Mouse (Mus musculus): ENCODE measurements around the gene Gramd1a. TPM values are rescaled to one million over a fixed set of nuclear protein-coding genes. Genes with fewer than 3 reads are reported as not detected.

The Gramd1a gene
- total RNA-seq, 2 experiments from 2014 or later: 35.7 to 37.1 TPM

DNA sequence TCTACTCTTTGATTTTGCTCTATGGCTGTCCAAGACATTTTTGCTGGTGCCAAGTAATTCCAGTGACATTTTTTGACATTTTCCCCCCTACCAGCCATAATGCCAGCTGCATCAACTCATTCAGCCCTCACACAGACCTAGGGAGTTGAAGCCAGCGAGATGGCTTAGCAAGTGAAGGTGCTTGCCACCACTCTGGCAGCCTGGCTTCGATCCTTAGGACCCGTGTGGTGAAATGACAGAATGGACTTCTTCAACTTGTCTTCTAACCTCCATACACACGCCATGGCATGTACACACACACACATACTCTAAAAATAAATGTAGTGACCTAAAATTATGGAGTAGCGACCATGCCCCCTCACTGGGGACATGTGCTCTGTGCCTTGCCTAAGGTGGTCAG lies 31.3 kb downstream of the Gramd1a start:
- no peak for DNase-seq (ENCODE audit: low spot score)

GRCm38 (mm10) chr7:31123697-31124096 lies 32.0 kb downstream of the Gramd1a start:
- no peak for DNase-seq (ENCODE audit: low spot score)

- DNase-seq (ENCODE audit: low spot score): no peak
Observed at GRCm38 (mm10) chr7:31122641-31123631, 32.8 kb downstream of the Gramd1a start.

DNA sequence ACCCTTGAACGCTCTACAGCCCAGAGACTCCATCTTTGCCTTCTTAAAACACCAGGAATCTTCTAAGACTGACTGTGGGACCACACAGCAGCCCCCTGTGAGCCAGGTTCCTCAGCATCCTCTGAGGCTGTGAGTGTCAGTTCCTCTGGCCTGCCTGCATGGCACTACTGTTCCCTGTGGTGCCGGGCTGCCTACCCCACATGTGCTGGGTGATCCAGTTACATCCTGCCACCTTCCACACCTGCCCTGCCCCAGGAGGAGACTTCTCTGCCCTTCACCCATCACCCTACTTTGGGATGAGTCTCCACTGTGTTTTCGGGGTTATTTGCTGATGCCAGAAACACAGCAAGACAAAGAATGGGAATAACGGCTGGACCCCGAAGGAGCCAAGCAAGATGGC lies 36.1 kb downstream of the Gramd1a start:
- DNase-seq (ENCODE audit: low spot score): no peak

- DNase-seq (ENCODE audit: low spot score): peak; percentile 88
Observed at GRCm38 (mm10) chr7:31118486-31118885, 37.2 kb downstream of the Gramd1a start.

GRCm38 (mm10) chr7:31117465-31117864 lies 38.2 kb downstream of the Gramd1a start:
- DNase-seq (ENCODE audit: low spot score): no peak

DNA sequence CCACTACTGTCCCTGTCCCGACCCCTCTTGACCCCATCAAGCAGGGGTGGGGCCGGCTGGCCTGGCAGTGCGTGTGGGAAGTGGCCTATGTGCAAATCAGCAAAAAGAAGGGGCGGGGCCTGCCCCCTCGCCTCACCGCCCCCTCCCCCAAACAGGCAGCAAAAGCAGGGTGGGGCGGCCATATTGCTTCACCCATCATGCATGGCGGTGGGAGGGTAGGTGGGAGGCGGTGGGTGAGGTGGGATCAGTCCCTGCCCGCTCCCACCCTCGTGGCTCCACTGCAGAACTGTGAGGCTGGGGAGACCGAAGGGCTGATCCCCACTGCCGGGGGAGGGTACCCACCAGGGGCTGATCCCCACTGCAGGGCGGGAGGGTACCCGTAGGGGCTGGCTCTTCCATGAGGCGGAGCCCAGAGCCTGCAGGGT lies 39.0 kb downstream of the Gramd1a start:
- no peak for DNase-seq (ENCODE audit: low spot score)

GRCm38 (mm10) chr7:31115587-31116043 lies 40.1 kb downstream of the Gramd1a start:
- DNase-seq (ENCODE audit: low spot score): peak; percentile 80

GRCm38 (mm10) chr7:31115182-31115581 lies 40.5 kb downstream of the Gramd1a start, which contains the start of gene Hpn:
Hpn (minus strand) TSS chr7:31115290.
- no peak for DNase-seq (ENCODE audit: low spot score)

GRCm38 (mm10) chr7:31114646-31115045 lies 41.0 kb downstream of the Gramd1a start:
- DNase-seq (ENCODE audit: low spot score): no peak

DNA sequence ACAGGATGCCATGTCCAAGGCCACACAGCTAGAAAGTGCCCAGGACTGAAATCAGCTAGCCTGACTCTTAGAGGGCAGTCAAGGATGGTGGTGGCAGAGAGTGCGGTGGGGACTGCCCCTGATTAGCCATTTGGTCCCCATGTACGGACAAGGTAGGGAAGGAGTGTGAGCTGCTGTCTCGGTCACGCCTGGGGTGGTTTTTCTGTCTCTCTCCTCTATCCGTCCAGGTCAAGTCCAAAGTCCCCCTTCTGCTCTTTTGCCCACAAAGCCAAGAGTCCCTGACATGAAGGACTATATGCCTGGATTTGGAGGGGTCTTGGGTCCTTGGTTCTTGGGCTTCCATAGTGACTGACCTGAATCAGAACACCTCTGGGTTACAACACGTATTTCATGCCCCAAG lies 41.9 kb downstream of the Gramd1a start:
- no peak for DNase-seq (ENCODE audit: low spot score)

GRCm38 (mm10) chr7:31112036-31112435 lies 43.7 kb downstream of the Gramd1a start:
- DNase-seq (ENCODE audit: low spot score): no peak

GRCm38 (mm10) chr7:31110861-31111385 lies 44.8 kb downstream of the Gramd1a start:
- DNase-seq (ENCODE audit: low spot score): no peak

DNA sequence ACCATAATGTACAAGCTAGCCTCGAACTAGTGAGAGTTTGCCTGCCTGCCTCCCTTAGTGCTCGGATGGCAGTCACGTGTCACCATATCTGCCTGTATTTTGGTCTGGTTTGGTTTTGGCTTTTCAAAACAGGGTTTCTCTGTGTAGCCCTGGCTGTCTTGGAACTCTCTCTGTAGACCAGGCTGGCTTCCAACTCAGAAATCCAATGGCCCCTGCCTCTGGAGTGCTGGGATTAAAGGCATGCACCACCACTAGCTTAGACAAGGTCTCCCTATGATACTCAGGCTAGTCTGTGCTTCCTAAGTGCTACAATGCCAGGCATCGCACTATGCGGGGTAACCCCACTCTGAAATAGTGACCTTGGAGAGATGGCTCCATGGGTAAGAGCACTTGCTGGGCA lies 45.9 kb downstream of the Gramd1a start:
- DNase-seq (ENCODE audit: low spot score): no peak

DNA sequence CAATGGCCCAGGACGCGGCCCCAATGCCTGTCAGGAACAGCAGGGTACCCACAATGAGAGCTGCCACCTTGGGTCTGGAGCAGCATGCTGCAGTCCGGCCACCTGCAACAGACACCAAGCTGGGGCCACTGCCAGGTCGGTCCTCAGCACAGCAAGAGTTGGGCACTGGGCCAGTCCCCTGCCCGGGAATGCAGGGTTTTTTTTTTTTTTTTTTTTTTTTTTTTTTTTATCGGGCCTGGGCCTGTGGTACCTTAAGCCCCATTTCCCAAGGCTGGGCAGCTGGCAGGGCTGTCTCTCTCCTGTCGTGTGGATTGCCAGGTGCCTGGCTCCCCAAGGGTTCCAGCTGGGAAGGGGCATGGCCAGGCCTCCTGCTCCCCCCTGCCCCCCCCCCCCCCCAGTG lies 46.6 kb downstream of the Gramd1a start:
- DNase-seq (ENCODE audit: low spot score): peak; percentile 38

- no peak for DNase-seq (ENCODE audit: low spot score)
Observed at GRCm38 (mm10) chr7:31107781-31108180, 47.9 kb downstream of the Gramd1a start.

GRCm38 (mm10) chr7:31106166-31106565 lies 49.5 kb downstream of the Gramd1a start:
- no peak for DNase-seq (ENCODE audit: low spot score)

GRCm38 (mm10) chr7:31105061-31105768 lies 50.5 kb downstream of the Gramd1a start:
- DNase-seq (ENCODE audit: low spot score): peak; percentile 72

- no peak for DNase-seq (ENCODE audit: low spot score)
Observed at GRCm38 (mm10) chr7:31100786-31101185, 54.9 kb downstream of the Gramd1a start.

DNA sequence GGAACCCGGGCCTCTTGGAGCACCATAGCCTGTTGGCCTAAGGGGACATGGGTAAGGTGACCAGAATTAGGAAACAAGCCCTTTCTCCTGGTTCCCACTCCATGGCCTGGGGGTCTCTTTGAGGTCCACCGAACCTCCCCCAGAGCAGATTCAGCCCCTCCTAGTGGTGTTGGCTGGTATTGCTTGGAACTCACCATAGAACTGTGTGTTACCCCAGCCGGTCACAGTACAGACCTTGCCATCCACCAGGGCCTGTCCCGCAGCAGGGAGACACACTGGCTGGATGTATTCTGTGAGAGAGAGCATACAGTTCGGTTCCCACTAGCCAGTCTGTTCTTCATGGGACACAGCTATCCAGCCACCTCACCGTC lies 56.1 kb downstream of the Gramd1a start:
- no peak for DNase-seq (ENCODE audit: low spot score)

- no peak for DNase-seq (ENCODE audit: low spot score)
Observed at GRCm38 (mm10) chr7:31098697-31099611, 56.7 kb downstream of the Gramd1a start.
